Mouse (Mus musculus): Measurements from ENCODE around the gene Nmur1.
A peak's percentile ranks its signal among the peaks of the same experiment; 100 is the strongest.

Gene Nmur1

GRCm38 (mm10) chr1:86360441-86360840 lies 65.6 kb downstream of the Nmur1 start:
- no peak for TF ChIP-seq GATA4 (IDR thresholded peaks at IDR 0.05; ENCODE audit: insufficient replicate concordance, low read length)

DNA sequence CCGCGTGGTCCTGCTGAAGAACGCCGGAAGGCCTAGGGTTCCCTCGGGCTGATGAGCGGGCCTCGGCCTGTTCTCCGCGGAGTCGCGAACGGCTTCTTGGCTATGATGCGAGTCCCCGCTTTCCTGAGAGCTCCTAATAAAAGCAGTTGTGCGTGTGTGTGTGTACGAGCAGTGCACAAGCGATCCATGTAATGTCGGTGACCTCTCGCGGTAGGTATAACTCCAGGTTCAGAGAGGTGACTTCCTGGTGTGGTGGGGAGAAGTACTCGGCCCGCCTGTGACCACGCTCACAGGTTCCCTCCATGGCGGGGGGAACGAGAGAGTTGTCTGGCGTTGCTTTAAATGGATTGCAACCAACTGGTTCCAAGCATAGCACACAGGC lies 66.2 kb downstream of the Nmur1 start:
- no peak for TF ChIP-seq GATA4 (IDR thresholded peaks at IDR 0.05; ENCODE audit: insufficient replicate concordance, low read length)

GRCm38 (mm10) chr1:86358906-86359797 lies 66.9 kb downstream of the Nmur1 start, which contains the start of gene Ncl:
Gene Ncl, minus strand, starts transcription at chr1:86359400.
- peak; percentile 55; the same call in 1 of the 2 replicates for TF ChIP-seq GATA4 (IDR thresholded peaks at IDR 0.05; ENCODE audit: insufficient replicate concordance, low read length)

DNA sequence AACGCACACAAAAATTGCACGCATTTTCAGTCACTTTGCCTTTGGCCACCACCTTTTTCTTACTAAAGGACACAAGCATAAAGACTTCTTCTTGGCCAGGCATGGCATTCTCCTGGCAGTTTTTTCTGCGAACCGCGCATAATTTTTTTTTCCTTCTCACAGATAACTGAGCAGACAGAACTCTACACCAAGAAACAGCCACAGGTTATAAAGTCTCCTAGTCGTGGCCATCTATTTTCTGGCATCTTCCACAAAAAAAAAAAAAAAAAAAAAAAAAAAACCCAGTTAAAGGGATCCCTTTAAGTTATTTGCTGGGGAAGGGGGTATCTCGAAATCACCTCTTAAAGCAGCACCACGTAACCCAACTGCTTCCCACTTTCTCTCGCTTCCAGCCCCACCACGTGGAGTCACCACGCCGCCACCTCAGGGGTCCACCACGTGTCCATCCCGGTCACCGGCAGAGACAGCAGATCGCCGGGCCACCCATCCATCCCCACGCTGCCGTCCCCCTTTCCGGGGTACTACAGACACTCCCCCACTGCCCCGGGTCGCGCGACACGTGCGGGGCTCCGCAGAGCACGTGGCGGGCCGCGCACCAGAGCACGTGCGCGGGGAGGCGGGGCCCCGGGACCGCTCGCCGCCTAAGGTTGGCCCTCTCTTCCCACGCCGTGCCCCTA lies 67.7 kb downstream of the Nmur1 start:
- no peak for TF ChIP-seq GATA4 (IDR thresholded peaks at IDR 0.05; ENCODE audit: insufficient replicate concordance, low read length)

- TF ChIP-seq GATA4 (IDR thresholded peaks at IDR 0.05; ENCODE audit: insufficient replicate concordance, low read length), result no peak
Observed at GRCm38 (mm10) chr1:86354186-86354585, 71.8 kb downstream of the Nmur1 start.

- no peak for TF ChIP-seq GATA4 (IDR thresholded peaks at IDR 0.05; ENCODE audit: insufficient replicate concordance, low read length)
Observed at GRCm38 (mm10) chr1:86350576-86350975, 75.5 kb downstream of the Nmur1 start.

DNA sequence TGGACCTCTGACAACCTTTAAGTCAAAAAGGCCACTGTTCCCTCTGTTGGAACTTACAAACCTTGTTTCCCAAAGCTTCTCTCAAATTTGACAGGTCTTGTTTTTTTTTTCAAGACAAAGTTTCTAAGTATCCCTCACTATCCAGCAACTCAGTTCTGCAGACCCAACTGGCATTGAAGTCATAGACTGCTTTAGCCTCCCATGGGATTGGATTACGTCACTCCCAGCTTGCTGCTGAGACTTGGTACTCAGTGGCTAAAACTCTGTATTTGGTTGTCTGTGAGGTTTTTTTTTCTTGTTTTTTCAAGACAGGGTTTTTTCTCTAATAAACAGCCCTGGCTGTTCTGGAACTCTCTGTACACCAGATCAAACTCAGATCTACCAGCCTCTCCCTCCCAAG lies 76.3 kb downstream of the Nmur1 start:
- TF ChIP-seq GATA4 (IDR thresholded peaks at IDR 0.05; ENCODE audit: insufficient replicate concordance, low read length), result no peak

DNA sequence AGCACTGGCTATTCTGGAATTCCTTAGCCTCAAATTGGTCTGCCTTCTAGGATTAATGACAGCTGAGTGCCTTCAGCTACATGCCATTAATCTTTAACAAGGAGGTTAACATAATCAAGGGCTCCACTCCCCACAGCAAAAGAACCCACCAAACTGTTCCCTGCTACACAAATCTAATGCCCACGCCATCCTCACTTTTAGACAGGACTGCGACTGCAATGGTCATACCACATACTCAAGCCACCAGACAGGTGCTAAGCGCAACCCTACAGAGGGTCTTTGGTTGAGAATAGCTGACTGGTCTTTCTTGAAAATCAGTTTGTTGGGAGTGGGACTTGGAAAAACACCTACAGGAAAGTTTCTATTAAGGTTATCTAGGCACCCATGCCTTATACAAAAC lies 76.8 kb downstream of the Nmur1 start:
- no peak for TF ChIP-seq GATA4 (IDR thresholded peaks at IDR 0.05; ENCODE audit: insufficient replicate concordance, low read length)

DNA sequence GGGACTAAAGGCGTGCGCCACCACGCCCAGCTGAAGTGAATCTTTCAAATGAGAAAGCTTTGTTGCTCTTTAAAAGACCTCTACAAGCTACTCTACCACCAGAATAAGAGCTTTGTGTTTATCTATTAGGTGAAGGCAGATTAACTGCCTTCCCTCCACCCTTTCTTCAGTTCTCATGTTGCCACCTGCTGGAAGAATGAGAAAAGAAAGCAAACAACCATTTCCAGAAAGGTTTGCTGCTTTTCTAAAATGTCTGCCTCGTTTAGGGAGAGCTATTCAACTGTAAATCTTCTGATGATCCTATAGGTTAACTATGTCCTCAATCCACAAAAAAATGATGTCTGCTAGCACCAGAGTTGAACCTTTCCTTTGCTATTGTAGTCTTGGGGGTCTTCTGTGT lies 77.2 kb downstream of the Nmur1 start:
- no peak for TF ChIP-seq GATA4 (IDR thresholded peaks at IDR 0.05; ENCODE audit: insufficient replicate concordance, low read length)

GRCm38 (mm10) chr1:86348083-86348482 lies 77.9 kb downstream of the Nmur1 start:
- TF ChIP-seq GATA4 (IDR thresholded peaks at IDR 0.05; ENCODE audit: insufficient replicate concordance, low read length), result no peak

- TF ChIP-seq GATA4 (IDR thresholded peaks at IDR 0.05; ENCODE audit: insufficient replicate concordance, low read length), result no peak
Observed at GRCm38 (mm10) chr1:86347716-86348045, 78.3 kb downstream of the Nmur1 start.

- TF ChIP-seq GATA4 (IDR thresholded peaks at IDR 0.05; ENCODE audit: insufficient replicate concordance, low read length), result no peak
Observed at GRCm38 (mm10) chr1:86346851-86347715, 78.9 kb downstream of the Nmur1 start.

GRCm38 (mm10) chr1:86345956-86346355 lies 80.1 kb downstream of the Nmur1 start:
- TF ChIP-seq GATA4 (IDR thresholded peaks at IDR 0.05; ENCODE audit: insufficient replicate concordance, low read length), result no peak

DNA sequence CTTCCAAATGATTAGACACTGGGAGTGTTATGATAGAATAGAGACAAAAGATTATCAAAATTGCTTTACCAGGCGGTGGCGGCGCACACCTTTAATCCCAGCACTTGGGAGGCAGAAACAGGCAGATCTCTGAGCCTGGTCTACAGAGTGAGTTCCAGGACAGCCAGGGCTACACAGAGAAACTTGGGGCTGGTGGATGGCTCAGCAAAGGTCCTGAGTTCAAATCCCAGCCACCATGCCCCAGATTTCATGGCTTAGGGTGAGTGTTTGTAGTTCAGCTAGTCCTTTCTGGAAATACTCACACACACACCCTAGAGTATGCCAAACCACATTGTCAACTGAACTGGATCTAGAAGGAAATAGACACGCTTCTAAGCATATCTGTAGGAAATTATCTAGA lies 81.0 kb downstream of the Nmur1 start:
- no peak for TF ChIP-seq GATA4 (IDR thresholded peaks at IDR 0.05; ENCODE audit: insufficient replicate concordance, low read length)
